Mouse (Mus musculus) bone marrow macrophage, adult 2 months (primary cell): ENCODE data around the gene Pamr1.

Experiments
- CTCF ChIP-seq: IDR thresholded peaks from 2 replicates; pipeline ENCODE4 v1.5.1; 2012; ENCODE audit warnings: low read depth, mild to moderate bottlenecking, low read length, moderate library complexity
- POLR2A ChIP-seq: IDR thresholded peaks from 2 replicates; pipeline ENCODE4 v1.6.1; 2012; ENCODE audit warnings: mild to moderate bottlenecking, low read depth, low read length, borderline replicate concordance

DNA sequence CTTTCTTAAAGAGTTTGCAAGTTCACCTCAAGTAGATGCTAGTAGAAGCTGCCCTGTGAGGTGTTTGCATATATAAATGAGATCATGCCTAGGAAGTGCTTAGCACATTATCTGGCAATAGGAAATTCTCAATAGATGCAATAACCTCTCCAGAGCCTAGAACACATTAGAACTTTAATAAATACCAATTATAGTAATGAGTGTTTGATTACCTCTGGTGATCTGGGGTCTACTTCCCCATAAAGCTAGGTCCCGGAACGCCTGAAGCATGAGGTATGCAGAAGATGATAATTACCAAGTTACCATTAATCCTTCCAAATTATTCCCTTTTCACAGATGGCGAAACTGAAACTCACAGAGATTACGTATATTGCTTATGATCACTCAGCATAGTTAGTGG, 22.2 kb upstream of the Pamr1 start:
- no peak for TF ChIP-seq CTCF
- no peak for TF ChIP-seq POLR2A
